Comparison of ENCODE assay signal across 9 mouse cellular contexts in the genomic region with DNA sequence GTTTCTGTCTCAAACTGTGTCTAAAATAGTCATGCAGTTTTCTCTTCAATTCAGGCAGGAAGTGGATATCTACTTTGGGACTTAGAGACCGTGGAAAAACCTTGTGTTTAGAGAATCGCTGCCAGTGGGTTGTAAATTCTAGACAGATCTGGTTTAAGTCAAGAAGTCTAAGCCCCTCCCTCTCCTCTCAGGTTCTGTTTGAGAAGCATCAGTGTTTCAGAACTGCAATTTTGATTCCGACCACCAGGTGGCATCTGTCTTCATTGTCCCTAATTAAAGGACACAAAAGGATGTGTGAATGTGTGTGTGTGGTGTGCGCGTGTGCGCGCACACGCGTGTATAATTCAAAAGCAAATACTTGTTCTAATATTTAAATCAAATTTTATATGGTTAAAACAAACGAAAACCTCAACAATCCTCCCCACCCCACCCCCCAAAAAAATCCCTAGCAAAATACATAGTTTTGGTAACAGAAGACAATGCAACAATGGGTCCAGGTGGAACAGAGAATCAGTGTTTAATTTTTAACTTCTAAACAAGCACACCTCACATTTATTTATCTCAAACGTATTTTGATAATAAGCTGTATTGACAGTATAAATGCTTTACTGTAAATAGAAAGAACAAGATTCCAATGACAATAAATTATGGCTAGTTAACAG. TPM values are rescaled to one million over a fixed set of nuclear protein-coding genes. Genes with fewer than 3 reads are reported as not detected.
DNase-seq lines count a peak whose midpoint lies in the region; ATAC-seq and TF ChIP-seq lines count a peak whose summit lies in the region.
"Had no signal": no experiment of that assay in that cellular context is flagged by ENCODE, and none has a peak within 500 bp of the region (broad histone marks: within the 10 kb centered on the region; RNA-seq: fewer than 3 reads in every experiment).

No protein-coding gene starts in this region.

- peak; percentile 75 for ATAC-seq in forebrain, embryonic 12.5 days (ENCODE audit: low FRiP score)
- 0 out of 2 replicates have a peak, but pooled peaks have one; percentile 23 for ATAC-seq in liver, postnatal 0 days
- ATAC-seq in neural tube, embryonic 14.5 days (ENCODE audit: low read depth): peak; percentile 88

- TF ChIP-seq EP300 in CH12.LX (IDR thresholded peaks at IDR 0.05; ENCODE audit: low read length): no peak
- no peak for TF ChIP-seq EP300 in liver, postnatal 0 days (IDR thresholded peaks at IDR 0.05; ENCODE audit: low read depth)

- TF ChIP-seq RAD21 in CH12.LX (IDR thresholded peaks at IDR 0.05; ENCODE audit: low read depth, low read length): peak; percentile 28

- no peaks in the 10 kb centered on the region for H3K27me3 ChIP-seq in CH12.LX (replicated peaks)
- 0 out of 2 replicates have a peak, but pooled peaks cover 6% of the 10 kb centered on the region for H3K27me3 ChIP-seq in forebrain, embryonic 12.5 days
- no peaks in the 10 kb centered on the region for H3K27me3 ChIP-seq in liver, postnatal 0 days (ENCODE audit: insufficient read depth, low read length)
- H3K27me3 ChIP-seq in neural tube, embryonic 14.5 days (ENCODE audit: control insufficient read depth, insufficient read depth, low read length): no peaks in the 10 kb centered on the region
- H3K27me3 ChIP-seq: embryonic facial prominence, embryonic 15.5 days had no signal

- no peak overlapping the region; the same call in 1 of the 2 replicates for H3K4me2 ChIP-seq in CH12.LX (ENCODE audit: insufficient read depth, low read depth, poor library complexity, severe bottlenecking)
- no peak overlapping the region for H3K4me2 ChIP-seq in forebrain, embryonic 12.5 days
- no peak overlapping the region for H3K4me2 ChIP-seq in liver, postnatal 0 days (ENCODE audit: low read depth, low read length)
- peak overlapping the region; percentile 20; the same call in 1 of the 2 replicates for H3K4me2 ChIP-seq in neural tube, embryonic 14.5 days (ENCODE audit: low read depth, low read length)
- H3K4me2 ChIP-seq: embryonic facial prominence, embryonic 15.5 days had no signal

- in situ Hi-C loops in CH12.LX (cut with MboI; ENCODE audit: low pct_ligation_motif_present, low pct_unique_long_range_greater_than_20kb, low sequenced_read_pairs): loop anchor here (25.0 kb wide), 1 partner anchor 264 kb away; no protein-coding TSS in a partner anchor

- intact Hi-C loops in heart, postnatal 25 days (cut with DNase I): loop anchor here (5.0 kb wide), 2 partner anchors 69 to 264 kb away; a partner anchor contains a TSS

- H3K4me3 ChIP-seq in CH12.LX (replicated peaks in 1 of 3; ENCODE audit: low read depth in 2 of 3, low read length in 2 of 3, poor library complexity in 1 of 3): no peak overlapping the region
- H3K4me3 ChIP-seq in forebrain, embryonic 12.5 days (replicated peaks): no peak overlapping the region
- no peak overlapping the region for H3K4me3 ChIP-seq in liver, postnatal 0 days (ENCODE audit: low read depth, low read length)
- no peak overlapping the region for H3K4me3 ChIP-seq in neural tube, embryonic 14.5 days (ENCODE audit: low read depth, low read length)
- H3K4me3 ChIP-seq: embryonic facial prominence, embryonic 15.5 days had no signal

- peak; percentile 43 to 63 for TF ChIP-seq CTCF in CH12.LX (conservative IDR thresholded peaks at IDR 0.05 in 1 of 2, IDR thresholded peaks at IDR 0.05 in 1 of 2; ENCODE audit: low read depth in 2 of 2, low read length in 2 of 2)
- peak; percentile 72 for TF ChIP-seq CTCF in liver, postnatal 0 days (IDR thresholded peaks at IDR 0.05; ENCODE audit: low read depth)

- TF ChIP-seq POLR2A in CH12.LX (IDR thresholded peaks at IDR 0.05; ENCODE audit: low read depth, low read length): no peak

- no peaks in the 10 kb centered on the region for H3K4me1 ChIP-seq in CH12.LX (ENCODE audit: control insufficient read depth in 1 of 2, insufficient read depth in 2 of 2)
- no peaks in the 10 kb centered on the region for H3K4me1 ChIP-seq in forebrain, embryonic 12.5 days
- no peaks in the 10 kb centered on the region for H3K4me1 ChIP-seq in liver, postnatal 0 days (ENCODE audit: insufficient read depth)
- no peaks in the 10 kb centered on the region for H3K4me1 ChIP-seq in neural tube, embryonic 14.5 days (ENCODE audit: control insufficient read depth, insufficient read depth, low read length)
- H3K4me1 ChIP-seq: embryonic facial prominence, embryonic 15.5 days had no signal

- 22% methylated on average over 11 of the region's 11 CpGs for WGBS in forebrain, embryonic 12.5 days
- WGBS in liver, postnatal 0 days (ENCODE audit: insufficient replicate concordance): 18% methylated on average over 11 of the region's 11 CpGs
- 16% methylated on average over 11 of the region's 11 CpGs for WGBS in neural tube, embryonic 14.5 days

- no peaks in the 10 kb centered on the region for H3K36me3 ChIP-seq in CH12.LX (replicated peaks in 1 of 2; ENCODE audit: control insufficient read depth in 1 of 2, insufficient read depth in 1 of 2, low read length in 1 of 2)
- no peaks in the 10 kb centered on the region for H3K36me3 ChIP-seq in forebrain, embryonic 12.5 days (replicated peaks)
- no peaks in the 10 kb centered on the region for H3K36me3 ChIP-seq in liver, postnatal 0 days (replicated peaks; ENCODE audit: insufficient read depth, low read length)
- H3K36me3 ChIP-seq in neural tube, embryonic 14.5 days (ENCODE audit: control insufficient read depth, insufficient read depth, low read length): no peaks in the 10 kb centered on the region
- H3K36me3 ChIP-seq: embryonic facial prominence, embryonic 15.5 days had no signal

- DNase-seq in CH12.LX (ENCODE audit: extremely low read depth): peak; percentile 71
- peak; percentile 42 for DNase-seq in c-Kit-negative CD71-positive TER-119-positive erythroid progenitor cells, embryonic 14.5 days (ENCODE audit: low read depth, low spot score)
- peak; percentile 7 for DNase-seq in heart, postnatal 25 days (ENCODE audit: low spot score)
- peak; percentile 83 to 87 for DNase-seq in kidney, postnatal 4 days
- peak; percentile 66 for DNase-seq in liver, postnatal 0 days
- peak; percentile 77 for DNase-seq in testis, postnatal 10 days (ENCODE audit: low spot score)

- no peak overlapping the region for H3K27ac ChIP-seq in CH12.LX (ENCODE audit: insufficient read depth, low read depth)
- H3K27ac ChIP-seq in forebrain, embryonic 12.5 days: no peak overlapping the region
- no peak overlapping the region for H3K27ac ChIP-seq in liver, postnatal 0 days (ENCODE audit: low read depth)
- H3K27ac ChIP-seq in neural tube, embryonic 14.5 days (ENCODE audit: low read depth, low read length): no peak overlapping the region
- H3K27ac ChIP-seq: embryonic facial prominence, embryonic 15.5 days had no signal

- no peak overlapping the region for H3K9ac ChIP-seq in CH12.LX (ENCODE audit: insufficient read depth, low read depth)
- no peak overlapping the region for H3K9ac ChIP-seq in forebrain, embryonic 12.5 days
- no peak overlapping the region for H3K9ac ChIP-seq in liver, postnatal 0 days (replicated peaks)
- H3K9ac ChIP-seq in neural tube, embryonic 14.5 days (replicated peaks; ENCODE audit: low read depth, low read length): no peak overlapping the region
- H3K9ac ChIP-seq: embryonic facial prominence, embryonic 15.5 days had no signal

- dilution Hi-C loops in CH12.LX (cut with MboI; ENCODE audit: extremely low pct_ligation_motif_present, extremely low pct_unique_long_range_greater_than_20kb, low sequenced_read_pairs): no loop called here

- no peaks in the 10 kb centered on the region for H3K79me2 ChIP-seq in CH12.LX (replicated peaks; ENCODE audit: control insufficient read depth, extremely low read depth, insufficient read depth, poor library complexity, severe bottlenecking)

- H3K9me3 ChIP-seq in CH12.LX (replicated peaks; ENCODE audit: low read length): no peaks in the 10 kb centered on the region
- no peaks in the 10 kb centered on the region for H3K9me3 ChIP-seq in forebrain, embryonic 12.5 days
- no peaks in the 10 kb centered on the region for H3K9me3 ChIP-seq in liver, postnatal 0 days (ENCODE audit: low read length)
- H3K9me3 ChIP-seq in neural tube, embryonic 14.5 days (ENCODE audit: control insufficient read depth, low read length): no peaks in the 10 kb centered on the region
- H3K9me3 ChIP-seq: embryonic facial prominence, embryonic 15.5 days had no signal

TF ChIP-seq in CH12.LX, 34 proteins besides CTCF, POLR2A, EP300 and RAD21:
- no peak for TF ChIP-seq MEF2A (IDR thresholded peaks at IDR 0.05; ENCODE audit: borderline replicate concordance, low read depth, low read length)
- TF ChIP-seq SMC3 (IDR thresholded peaks at IDR 0.05; ENCODE audit: low read depth, low read length): peak; percentile 55
- no peak for TF ChIP-seq ELF1 (IDR thresholded peaks at IDR 0.05; ENCODE audit: low read depth, low read length)

RNA-seq across cellular contexts. Expression of a gene that starts 38.2 kb away (rescaled TPM):
- total RNA-seq in CH12.LX (2012; rRNA removed) (3.4 and 3.5 TPM in 2 replicates), CH12.LX (2014; rRNA removed) (0.03 TPM in 1 of 2 replicates, not detected in the other)
- 0.19 and 0.31 TPM in 2 replicates for polyA plus RNA-seq in CH12.LX (2012; ENCODE audit: insufficient read length, low read depth)
- 10.2 and 10.8 TPM in 2 replicates for polyA plus RNA-seq in forebrain, embryonic 12.5 days (2016; fragmentation: Nextera tagmentation; extraction: Ambion mirVana)
- total RNA-seq in heart, postnatal 25 days (2021): 1 to 10 TPM; 9.2 to 9.6 TPM
- polyA plus RNA-seq in liver, postnatal 0 days (2015; fragmentation: Nextera tagmentation; extraction: Ambion mirVana): 0.46 and 0.61 TPM in 2 replicates
- polyA plus RNA-seq in neural tube, embryonic 14.5 days (2014; fragmentation: Nextera tagmentation; extraction: Ambion mirVana): 6.0 and 7.1 TPM in 2 replicates

RNA-seq across cellular contexts. Expression of a gene that starts 47.2 kb away (rescaled TPM):
- total RNA-seq in CH12.LX (2012; rRNA removed): 38.2 and 48.9 TPM in 2 replicates
- total RNA-seq in CH12.LX (2014; rRNA removed): 57.3 and 63.8 TPM in 2 replicates
- polyA plus RNA-seq in CH12.LX (2012; ENCODE audit: insufficient read length, low read depth): 70.0 and 82.0 TPM in 2 replicates
- 213 and 222 TPM in 2 replicates for polyA plus RNA-seq in forebrain, embryonic 12.5 days (2016; fragmentation: Nextera tagmentation; extraction: Ambion mirVana)
- 10 to 100 TPM; 61.4 to 75.0 TPM for total RNA-seq in heart, postnatal 25 days (2021)
- polyA plus RNA-seq in liver, postnatal 0 days (2015; fragmentation: Nextera tagmentation; extraction: Ambion mirVana): 50.6 and 55.7 TPM in 2 replicates
- 88.0 and 129 TPM in 2 replicates for polyA plus RNA-seq in neural tube, embryonic 14.5 days (2014; fragmentation: Nextera tagmentation; extraction: Ambion mirVana)

RNA-seq across cellular contexts. Expression of a gene that starts 47.2 kb away (rescaled TPM):
- 6.1 and 6.2 TPM in 2 replicates for total RNA-seq in CH12.LX (2012; rRNA removed)
- 9.1 and 10.3 TPM in 2 replicates for total RNA-seq in CH12.LX (2014; rRNA removed)
- polyA plus RNA-seq in CH12.LX (2012; ENCODE audit: insufficient read length, low read depth): 8.6 and 13.3 TPM in 2 replicates
- polyA plus RNA-seq in forebrain, embryonic 12.5 days (2016; fragmentation: Nextera tagmentation; extraction: Ambion mirVana): 3.6 and 4.4 TPM in 2 replicates
- 1 to 10 TPM; 1.6 to 2.1 TPM for total RNA-seq in heart, postnatal 25 days (2021)
- 2.8 and 3.2 TPM in 2 replicates for polyA plus RNA-seq in liver, postnatal 0 days (2015; fragmentation: Nextera tagmentation; extraction: Ambion mirVana)
- polyA plus RNA-seq in neural tube, embryonic 14.5 days (2014; fragmentation: Nextera tagmentation; extraction: Ambion mirVana): 2.3 and 3.2 TPM in 2 replicates

Comparison
In these comparisons a context has a peak if more than half of its experiments do, and no peak if none do; other contexts are left out.
1. DNase-seq: peak in every context shown above with its lines; median percentile 85 in kidney, postnatal 4 days; 77 in testis, postnatal 10 days; 71 in CH12.LX; 66 in liver, postnatal 0 days; 42 in c-Kit-negative CD71-positive TER-119-positive erythroid progenitor cells, embryonic 14.5 days; 7 in heart, postnatal 25 days.
2. ATAC-seq: peak in every context shown above with its lines; median percentile 88 in neural tube, embryonic 14.5 days; 75 in forebrain, embryonic 12.5 days; 23 in liver, postnatal 0 days.